Mouse (Mus musculus): ENCODE measurements at regions not wholly inside any gene's neighbourhood (a gene's known extent, or its start where the extent isn't known, plus 50 kb on each side); places are given as distances from the start of the nearest gene placed in this dataset.
"Not testable (repeated sequence)": the region's sequence is repeated elsewhere in the genome, so short reads cannot be mapped to it uniquely, and the experiment has no call there.

- DNase-seq: not testable (repeated sequence)
Measured at GRCm38 (mm10) chr3:61913186-61913585, 425.0 kb upstream of the Arhgef26 start.

GRCm38 (mm10) chr3:61916106-61916505, 422.0 kb upstream of the Arhgef26 start:
- peak; percentile 56 to 74 for DNase-seq
